Mouse (Mus musculus) C2C12 (cell line): ENCODE data around the gene Clybl.

Experiments
- CEBPB ChIP-seq: IDR thresholded peaks from one replicate; pipeline ENCODE4 v1.6.1; 2011; ENCODE audit warnings: low read depth, mild to moderate bottlenecking, control low read depth, moderate library complexity
- CTCF ChIP-seq: IDR thresholded peaks from one replicate; pipeline ENCODE4 v1.5.1; 2011; ENCODE audit not compliant: control insufficient read depth, insufficient read depth, insufficient read length
- MAX ChIP-seq: IDR thresholded peaks from one replicate; pipeline ENCODE4 v1.6.1; 2011; ENCODE audit warnings: mild to moderate bottlenecking, control low read depth

GRCm38 (mm10) chr14:122183974-122184373, 2.5 kb downstream of the Clybl start:
- no peak for TF ChIP-seq MAX
- no peak for TF ChIP-seq CTCF
- TF ChIP-seq CEBPB, result no peak
